Mouse (Mus musculus) heart, embryonic 12.5 days (tissue): ENCODE measurements around the gene Pacs1. TPM values are rescaled to one million over a fixed set of nuclear protein-coding genes. Genes with fewer than 3 reads are reported as not detected.
"Not testable (repeated sequence)": the region's sequence is repeated elsewhere in the genome, so short reads cannot be mapped to it uniquely, and the experiment has no call there.

Source experiments
- ATAC-seq: fragments of 200-750 bp; cut with Nextera tagmentation; 2 replicates; pipeline ENCODE4 v1.8.0; 2017; ENCODE audit warnings: moderate TSS enrichment, moderate library complexity; ENCODE audit not compliant: insufficient number of reproducible peaks, low FRiP score
- H3K27ac ChIP-seq: fragments of 300-500 bp; sonication (generic); 2 replicates; pipeline ENCODE4 v1.5.1; 2016; ENCODE audit warnings: mild to moderate bottlenecking, moderate library complexity; ENCODE audit not compliant: poor library complexity, severe bottlenecking
- H3K27me3 ChIP-seq: fragments of 300-500 bp; sonication (generic); replicated peaks from 2 replicates; pipeline ENCODE4 v1.6.1; 2016; ENCODE audit warnings: mild to moderate bottlenecking, moderate library complexity
- H3K36me3 ChIP-seq: fragments of 300-500 bp; sonication (generic); 2 replicates; pipeline ENCODE4 v1.6.1; 2016; ENCODE audit warnings: mild to moderate bottlenecking, moderate library complexity
- H3K4me1 ChIP-seq: fragments of 300-500 bp; sonication (generic); replicated peaks from 2 replicates; pipeline ENCODE4 v1.6.1; 2016; ENCODE audit warnings: mild to moderate bottlenecking
- H3K4me2 ChIP-seq: fragments of 300-500 bp; sonication (generic); 2 replicates; pipeline ENCODE4 v1.6.1; 2016; ENCODE audit warnings: mild to moderate bottlenecking, moderate library complexity
- H3K4me3 ChIP-seq: fragments of 300-500 bp; sonication (generic); 2 replicates; pipeline ENCODE4 v1.5.1; 2016; ENCODE audit warnings: mild to moderate bottlenecking
- H3K9ac ChIP-seq: fragments of 300-500 bp; sonication (generic); 2 replicates; pipeline ENCODE4 v1.6.1; 2016; ENCODE audit warnings: mild to moderate bottlenecking, moderate library complexity
- H3K9me3 ChIP-seq: fragments of 300-500 bp; sonication (generic); replicated peaks from 2 replicates; pipeline ENCODE4 v1.6.1; 2016; ENCODE audit warnings: mild to moderate bottlenecking, moderate library complexity
- WGBS: fragments of 180-500 bp; shearing (Covaris S2); methylation state at CpG from one replicate; pipeline ENCODE4 v1.1.7; 2016; 5-methylcytosine and 5-hydroxymethylcytosine counted together
- polyA plus RNA-seq: library from polyadenylated mRNA; unstranded; fragments of >200 nt; fragmentation: Nextera tagmentation; extraction: Ambion mirVana; gene quantifications from 2 replicates; pipeline ENCODE4 v1.2.1, GENCODE M21; 2016

Gene Pacs1
- polyA plus RNA-seq, 1 experiment from 2014 or later, result 28.4 TPM

DNA sequence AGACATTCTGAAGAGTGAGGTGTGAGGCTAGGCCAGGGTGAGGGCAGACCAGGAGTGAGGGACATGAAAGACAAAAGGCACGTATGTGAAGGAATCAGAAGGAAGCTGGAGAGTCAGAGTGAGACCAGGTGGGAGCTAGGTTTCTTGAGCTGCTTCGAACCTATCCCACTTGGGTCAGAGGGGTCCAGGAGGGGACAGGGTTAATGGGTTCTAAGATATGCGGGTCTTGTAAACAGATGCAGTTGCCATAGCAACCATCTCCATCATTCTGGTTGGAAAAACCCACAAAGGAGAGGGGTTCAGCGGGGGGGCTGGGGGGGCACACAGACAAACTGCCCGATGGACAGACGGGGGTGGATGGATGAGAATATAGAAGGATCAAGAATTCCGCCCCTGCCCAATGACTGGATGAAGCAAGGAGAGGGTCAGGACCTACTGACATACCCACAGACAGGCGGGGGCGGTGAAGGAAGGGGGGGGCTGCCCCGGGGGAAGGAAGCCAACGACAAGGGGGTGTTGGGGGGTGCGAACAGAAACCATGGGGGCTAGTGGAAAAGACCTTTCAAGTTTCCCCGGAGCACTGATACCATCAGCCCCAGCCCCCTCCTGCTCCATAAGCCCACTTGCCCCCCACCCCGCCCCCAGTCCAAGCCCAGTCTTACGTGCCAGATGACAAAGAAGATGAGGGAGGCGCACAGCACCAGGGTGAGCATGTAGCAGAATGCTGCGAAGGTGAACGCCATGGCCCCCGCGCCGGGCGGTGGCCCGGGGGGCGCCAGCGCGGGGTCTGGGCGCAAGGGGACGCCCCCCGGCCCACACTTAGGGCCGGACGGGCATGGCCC is 175.2 kb downstream of the Pacs1 start:
- WGBS, result 6% methylated on average over 28 of the region's 31 CpGs

GRCm38 (mm10) chr19:5095887-5096474 is 176.9 kb downstream of the Pacs1 start:
- Histone ChIP-seq H3K27ac (no peak overlapping the region), H3K4me1 (peaks cover 66% of the 10 kb centered on the region), H3K9ac (no peak overlapping the region)

More for the DNA sequence above, 175.2 kb downstream of the Pacs1 start:
- peak overlapping the region; percentile 52 for H3K4me3 ChIP-seq
- H3K27ac ChIP-seq, result no peak overlapping the region
- H3K9ac ChIP-seq, result peak overlapping the region; percentile 68
- 0 out of 2 replicates have a peak, but pooled peaks cover 2% of the 10 kb centered on the region for H3K27me3 ChIP-seq
- peaks cover 41% of the 10 kb centered on the region for H3K36me3 ChIP-seq
- no peak for ATAC-seq
- H3K4me1 ChIP-seq, result peaks cover 66% of the 10 kb centered on the region
- peak overlapping the region; percentile 90 for H3K4me2 ChIP-seq
- no peaks in the 10 kb centered on the region for H3K9me3 ChIP-seq

DNA sequence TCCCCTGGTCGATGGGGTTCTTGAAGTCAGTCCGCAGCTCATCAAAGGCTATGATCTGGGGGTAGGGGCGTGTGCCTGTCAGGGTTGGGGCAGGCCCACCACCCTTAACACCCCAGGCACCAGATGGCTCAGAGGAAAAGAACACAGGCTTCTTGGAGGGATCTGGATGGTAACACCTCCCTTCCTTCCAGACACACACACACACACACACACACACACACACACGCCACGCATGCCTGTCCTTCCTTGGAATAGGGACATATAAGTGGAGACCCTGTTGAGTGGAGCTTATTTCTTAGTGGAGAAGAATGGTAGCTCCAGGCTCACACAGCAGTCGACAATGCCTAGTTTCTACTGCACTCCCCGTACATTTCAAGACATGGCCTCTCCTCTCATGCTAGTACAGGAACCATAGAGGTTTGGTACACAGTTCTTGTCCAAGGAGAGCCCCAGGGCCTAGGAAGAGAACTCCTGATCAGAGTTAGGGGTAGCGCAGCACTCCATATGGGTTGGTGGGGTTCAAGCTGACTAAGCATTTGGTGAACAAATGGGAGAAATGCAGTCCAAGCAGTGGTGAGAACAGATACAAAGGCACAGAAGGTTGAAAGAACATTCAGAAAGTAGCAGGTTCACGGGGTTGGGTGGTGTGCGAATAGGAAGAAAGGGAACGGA is 178.0 kb downstream of the Pacs1 start:
- Histone ChIP-seq H3K36me3 (peaks cover 37% of the 10 kb centered on the region), H3K9ac (no peak overlapping the region), H3K4me2 (0 out of 2 replicates have a peak overlapping the region, but pooled peaks have one; percentile 0), H3K4me1 (peaks cover 55% of the 10 kb centered on the region), H3K27ac (no peak overlapping the region), H3K4me3 (no peak overlapping the region), H3K9me3 (no peaks in the 10 kb centered on the region), H3K27me3 (0 out of 2 replicates have a peak, but pooled peaks cover 2% of the 10 kb centered on the region)
- ATAC-seq, result no peak
- 49% methylated on average over 11 of the region's 11 CpGs for WGBS

More at GRCm38 (mm10) chr19:5095887-5096474, 176.9 kb downstream of the Pacs1 start:
- Histone ChIP-seq H3K4me3 (no peak overlapping the region), H3K9me3 (no peaks in the 10 kb centered on the region), H3K36me3 (peaks cover 39% of the 10 kb centered on the region), H3K4me2 (peak overlapping the region; percentile 6; the same call in 1 of the 2 replicates), H3K27me3 (0 out of 2 replicates have a peak, but pooled peaks cover 2% of the 10 kb centered on the region)
- WGBS, result 4% methylated on average over 9 of the region's 9 CpGs
- ATAC-seq, result no peak

GRCm38 (mm10) chr19:5094243-5094632 is 178.7 kb downstream of the Pacs1 start:
- no peak overlapping the region for H3K27ac ChIP-seq
- no peak overlapping the region for H3K4me3 ChIP-seq
- peak; percentile 56 for ATAC-seq
- peaks cover 56% of the 10 kb centered on the region for H3K4me1 ChIP-seq
- H3K36me3 ChIP-seq, result peaks cover 35% of the 10 kb centered on the region
- H3K9ac ChIP-seq, result no peak overlapping the region
- H3K27me3 ChIP-seq, result 0 out of 2 replicates have a peak, but pooled peaks cover 2% of the 10 kb centered on the region
- WGBS, result under 1% methylated on average over 21 of the region's 21 CpGs
- peak overlapping the region; percentile 8; the same call in 1 of the 2 replicates for H3K4me2 ChIP-seq
- H3K9me3 ChIP-seq, result no peaks in the 10 kb centered on the region

GRCm38 (mm10) chr19:5093481-5094242 is 179.3 kb downstream of the Pacs1 start:
- no peak overlapping the region for H3K27ac ChIP-seq
- H3K9ac ChIP-seq, result no peak overlapping the region

DNA sequence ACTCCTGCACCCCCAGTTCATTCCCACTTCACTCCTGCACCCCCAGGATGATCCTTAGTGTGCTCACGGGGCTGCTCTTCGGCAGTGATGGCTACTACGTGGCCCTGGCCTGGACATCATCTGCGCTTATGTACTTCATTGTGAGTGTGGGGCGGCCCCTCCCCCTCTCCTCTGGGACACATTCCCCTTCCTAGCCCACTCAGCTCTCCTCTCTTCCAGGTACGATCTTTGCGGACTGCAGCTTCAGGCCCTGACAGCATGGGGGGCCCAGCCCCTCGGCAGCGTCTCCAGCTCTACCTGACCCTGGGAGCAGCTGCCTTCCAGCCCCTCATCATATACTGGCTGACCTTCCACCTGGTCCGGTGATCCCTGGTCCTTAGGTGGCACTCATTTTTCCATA is 180.8 kb downstream of the Pacs1 start:
- Histone ChIP-seq H3K4me3 (no peak overlapping the region), H3K27me3 (0 out of 2 replicates have a peak, but pooled peaks cover 2% of the 10 kb centered on the region), H3K36me3 (peaks cover 34% of the 10 kb centered on the region), H3K9me3 (no peaks in the 10 kb centered on the region), H3K27ac (no peak overlapping the region), H3K4me1 (peaks cover 47% of the 10 kb centered on the region), H3K4me2 (no peak overlapping the region), H3K9ac (no peak overlapping the region)
- WGBS, result 90% methylated on average over 10 of the region's 10 CpGs
- ATAC-seq, result no peak

More at GRCm38 (mm10) chr19:5093481-5094242, 179.3 kb downstream of the Pacs1 start:
- Histone ChIP-seq H3K9me3 (no peaks in the 10 kb centered on the region), H3K27me3 (0 out of 2 replicates have a peak, but pooled peaks cover 2% of the 10 kb centered on the region), H3K4me2 (peak overlapping the region; percentile 8; the same call in 1 of the 2 replicates), H3K4me1 (peaks cover 54% of the 10 kb centered on the region), H3K36me3 (peaks cover 34% of the 10 kb centered on the region), H3K4me3 (no peak overlapping the region)
- peak; percentile 1; the same call in 1 of the 2 replicates for ATAC-seq
- WGBS, result 66% methylated on average over 12 of the region's 12 CpGs

DNA sequence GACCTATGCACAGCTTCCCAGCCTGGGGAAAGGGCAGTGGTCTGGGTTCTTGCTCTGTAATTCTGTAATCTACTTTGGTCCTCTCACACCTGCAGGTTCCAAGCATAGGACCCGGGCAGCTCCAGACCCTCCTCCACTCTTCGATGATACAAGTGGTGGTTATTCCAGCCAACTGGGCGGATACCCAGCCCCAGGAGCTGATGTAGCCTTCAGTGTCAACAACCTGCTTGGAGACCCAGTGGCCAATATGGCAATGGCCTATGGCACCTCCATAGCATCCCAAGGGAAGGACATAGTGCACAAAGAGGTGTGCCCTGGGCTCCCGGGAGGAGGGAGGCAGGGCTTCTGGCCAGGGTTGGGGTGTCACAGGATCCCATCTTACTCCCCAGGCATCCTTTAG is 183.6 kb downstream of the Pacs1 start:
- WGBS, result 88% methylated on average over 4 of the region's 4 CpGs
- Histone ChIP-seq H3K4me1 (peaks cover 30% of the 10 kb centered on the region), H3K27me3 (peaks cover 22% of the 10 kb centered on the region), H3K4me3 (peak overlapping the region; percentile 73), H3K27ac (no peak overlapping the region), H3K9ac (peak overlapping the region; percentile 79; the same call in 1 of the 2 replicates), H3K9me3 (no peaks in the 10 kb centered on the region), H3K4me2 (peak overlapping the region; percentile 86), H3K36me3 (peaks cover 34% of the 10 kb centered on the region)
- no peak for ATAC-seq

GRCm38 (mm10) chr19:5087884-5088728 is 184.8 kb downstream of the Pacs1 start, which contains the start of gene Yif1a:
Gene Yif1a (plus strand): TSS chr19:5088538.
- WGBS, result under 1% methylated on average over 58 of the region's 58 CpGs

DNA sequence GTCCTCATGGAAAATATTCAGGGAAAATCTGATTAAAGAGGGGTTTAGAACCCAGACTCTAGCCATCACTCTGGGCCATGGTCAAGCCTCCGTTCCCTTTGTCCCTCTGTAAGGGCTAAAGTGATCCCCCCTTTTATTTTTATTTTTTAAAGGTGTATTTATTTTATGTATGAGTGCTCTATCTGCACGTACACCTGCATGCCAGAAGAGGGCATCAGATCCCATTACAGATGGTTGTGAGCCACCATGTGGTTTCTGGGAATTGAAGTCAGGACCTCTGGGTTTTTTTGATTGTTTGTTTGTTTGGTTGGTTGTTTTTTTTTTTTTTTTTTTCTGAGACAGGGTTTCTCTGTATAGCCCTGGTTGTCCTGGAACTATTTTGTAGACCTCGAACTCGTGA is 186.4 kb downstream of the Pacs1 start:
- H3K9ac ChIP-seq, H3K4me2 ChIP-seq, H3K4me3 ChIP-seq, ATAC-seq, H3K27ac ChIP-seq, H3K9me3 ChIP-seq: not testable (repeated sequence)
- Histone ChIP-seq H3K27me3 (peaks cover 50% of the 10 kb centered on the region), H3K36me3 (peaks cover 19% of the 10 kb centered on the region), H3K4me1 (peaks cover 25% of the 10 kb centered on the region)
- 45% methylated on average over 4 of the region's 4 CpGs for WGBS

More at GRCm38 (mm10) chr19:5087884-5088728, 184.8 kb downstream of the Pacs1 start, which contains the start of gene Yif1a:
- Histone ChIP-seq H3K9ac (peak within 1 kb of the TSS; percentile 79), H3K4me2 (peak within 1 kb of the TSS; percentile 86), H3K27me3 (peaks cover 34% of the 10 kb centered on the region), H3K9me3 (no peaks in the 10 kb centered on the region), H3K27ac (peak within 1 kb of the TSS; percentile 69), H3K4me3 (peak within 1 kb of the TSS; percentile 73), H3K36me3 (peaks cover 32% of the 10 kb centered on the region), H3K4me1 (peaks cover 25% of the 10 kb centered on the region)
- ATAC-seq, result peak; percentile 88
